Mouse (Mus musculus): ENCODE data around the gene Rnf167. TPM values are rescaled to one million over a fixed set of nuclear protein-coding genes. Genes with fewer than 3 reads are reported as not detected.
A peak's percentile ranks its signal among the peaks of the same experiment; 100 is the strongest.

The Rnf167 gene
- polyA plus RNA-seq (2014; fragmentation: Nextera tagmentation; extraction: Ambion mirVana), result 83.0 and 109 TPM in 2 replicates

DNA sequence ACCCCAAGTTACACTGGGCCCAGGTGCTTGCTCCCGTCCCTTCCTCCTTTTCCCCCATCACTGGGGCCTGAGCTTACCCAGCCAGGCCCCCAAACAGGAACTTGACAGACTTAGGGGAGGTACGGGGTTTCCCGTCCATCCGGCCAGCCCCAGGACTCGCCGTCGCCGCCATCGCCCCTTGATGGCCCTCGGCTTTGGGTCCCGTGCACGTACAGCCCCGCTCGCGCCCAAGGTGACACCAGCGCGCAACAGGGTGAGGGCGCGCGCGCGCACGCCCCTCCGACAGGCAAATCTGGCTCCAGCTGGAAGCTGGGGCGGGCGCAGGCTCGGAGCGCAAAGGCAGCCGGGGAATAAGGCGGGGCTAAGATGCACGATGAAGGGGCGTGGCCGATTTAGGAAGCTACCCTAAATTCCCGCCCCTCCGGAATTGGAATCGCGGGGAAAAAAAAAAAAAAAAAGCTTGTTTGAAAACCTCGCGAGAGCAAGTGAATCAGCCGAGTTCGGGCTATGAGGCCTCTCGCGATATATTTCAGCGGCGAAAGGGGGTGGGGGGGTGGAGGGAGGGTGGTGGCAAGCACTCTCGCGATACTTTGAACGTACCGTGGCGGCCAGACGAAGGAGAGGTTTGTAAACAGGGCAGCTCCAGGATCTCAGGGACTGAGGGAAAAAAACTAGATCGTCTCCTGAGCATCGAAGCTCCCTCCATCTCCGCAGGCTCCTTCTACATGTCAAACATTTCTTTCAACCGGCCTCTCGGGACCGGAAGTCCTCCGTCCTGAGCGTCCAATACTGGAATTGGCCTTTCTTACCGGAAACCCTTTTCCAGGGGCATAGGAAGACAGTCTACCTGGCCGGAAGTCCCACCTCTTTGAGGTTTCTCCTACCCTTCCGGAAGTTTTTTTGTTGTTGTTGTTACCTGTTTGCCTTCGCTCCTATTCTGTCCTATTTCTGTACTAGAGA lies at the start of gene Rnf167, which contains the start of gene Slc25a11:
Gene Rnf167 (plus strand): TSS at position 545 of the 960 bp plus-strand sequence.
Gene Slc25a11 (minus strand): TSS at position 789 of the 960 bp plus-strand sequence.
- Histone ChIP-seq H3K4me3 (ENCODE audit: low read length) (peak within 1 kb of the TSS; percentile 78), H3K27me3 (ENCODE audit: control insufficient read depth, insufficient read depth, low read length) (no peaks in the 10 kb centered on the region), H3K4me2 (replicated peaks; ENCODE audit: low read depth, low read length) (peak within 1 kb of the TSS; percentile 96), H3K9me3 (ENCODE audit: control insufficient read depth, low read length) (no peaks in the 10 kb centered on the region), H3K27ac (ENCODE audit: low read depth, low read length) (peak within 1 kb of the TSS; percentile 86), H3K9ac (ENCODE audit: low read depth, low read length) (peak within 1 kb of the TSS; percentile 89), H3K4me1 (ENCODE audit: control insufficient read depth, insufficient read depth, low read length) (peaks cover 34% of the 10 kb centered on the region), H3K36me3 (ENCODE audit: control insufficient read depth, insufficient read depth, low read length) (peaks cover 66% of the 10 kb centered on the region)
- ATAC-seq (ENCODE audit: low FRiP score, low TSS enrichment), result peak; percentile 86
- under 1% methylated on average over 63 of the region's 63 CpGs for WGBS

DNA sequence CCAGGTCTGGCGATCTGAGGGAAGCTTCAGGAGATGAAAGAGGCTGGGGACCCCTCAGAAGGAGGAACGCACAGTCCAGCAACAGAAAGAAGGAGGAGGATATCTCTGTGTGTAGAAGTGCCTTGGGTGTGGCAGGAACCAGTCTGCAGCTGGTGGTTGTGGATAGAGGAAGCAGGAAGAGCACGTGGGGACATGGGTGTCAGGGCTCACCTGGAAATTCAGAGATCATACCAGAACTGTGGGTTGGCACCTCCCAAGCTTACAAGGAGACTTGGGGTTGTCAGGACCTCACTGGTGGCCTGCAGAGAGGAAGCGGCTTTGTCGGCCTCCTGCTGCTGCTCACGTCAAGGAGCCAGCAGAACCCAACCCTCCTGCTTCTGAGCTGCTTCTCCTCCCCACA lies 49.7 kb upstream of the Rnf167 start:
- Histone ChIP-seq H3K9ac (ENCODE audit: low read depth, low read length) (no peak overlapping the region), H3K4me1 (ENCODE audit: control insufficient read depth, insufficient read depth, low read length) (no peaks in the 10 kb centered on the region), H3K9me3 (ENCODE audit: control insufficient read depth, low read length) (no peaks in the 10 kb centered on the region), H3K36me3 (ENCODE audit: control insufficient read depth, insufficient read depth, low read length) (peaks cover 35% of the 10 kb centered on the region), H3K27ac (ENCODE audit: low read depth, low read length) (no peak overlapping the region), H3K4me3 (ENCODE audit: low read length) (no peak overlapping the region), H3K27me3 (ENCODE audit: control insufficient read depth, insufficient read depth, low read length) (no peaks in the 10 kb centered on the region), H3K4me2 (replicated peaks; ENCODE audit: low read depth, low read length) (no peak overlapping the region)
- no peak for ATAC-seq (ENCODE audit: low FRiP score, low TSS enrichment)
- 86% methylated on average over 6 of the region's 6 CpGs for WGBS

DNA sequence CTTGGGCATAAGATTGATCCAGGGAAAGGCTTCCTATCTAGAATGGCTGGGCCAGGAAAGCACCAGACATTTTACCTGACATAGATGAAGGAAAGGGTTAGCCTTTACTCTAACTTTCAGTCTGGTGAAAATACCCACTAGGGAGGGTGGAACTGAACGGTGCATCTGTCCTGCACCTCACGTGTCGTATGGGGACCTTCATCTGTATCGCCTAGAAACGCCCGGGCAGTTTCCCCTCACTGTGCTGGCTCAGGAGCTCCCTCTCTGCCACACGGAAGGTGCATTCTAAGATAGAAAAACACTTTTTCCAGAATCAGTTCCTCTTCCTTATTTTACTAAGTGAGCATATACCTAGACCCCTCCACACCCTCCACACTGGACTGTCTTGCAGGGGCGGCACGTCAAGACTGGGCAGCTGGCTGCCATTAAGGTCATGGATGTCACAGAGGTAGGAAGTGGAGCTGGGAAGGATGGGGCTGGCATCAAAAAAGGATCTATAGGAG lies 48.5 kb upstream of the Rnf167 start:
- no peaks in the 10 kb centered on the region for H3K9me3 ChIP-seq (ENCODE audit: control insufficient read depth, low read length)
- peaks cover 36% of the 10 kb centered on the region for H3K36me3 ChIP-seq (ENCODE audit: control insufficient read depth, insufficient read depth, low read length)
- 91% methylated on average over 9 of the region's 9 CpGs for WGBS

GRCm38 (mm10) chr11:70605024-70605566 lies 41.9 kb upstream of the Rnf167 start:
- Histone ChIP-seq H3K4me2 (replicated peaks; ENCODE audit: low read depth, low read length) (no peak overlapping the region), H3K9me3 (ENCODE audit: control insufficient read depth, low read length) (no peaks in the 10 kb centered on the region), H3K27me3 (ENCODE audit: control insufficient read depth, insufficient read depth, low read length) (no peaks in the 10 kb centered on the region), H3K27ac (ENCODE audit: low read depth, low read length) (no peak overlapping the region), H3K36me3 (ENCODE audit: control insufficient read depth, insufficient read depth, low read length) (peaks cover 75% of the 10 kb centered on the region), H3K9ac (ENCODE audit: low read depth, low read length) (no peak overlapping the region), H3K4me3 (ENCODE audit: low read length) (no peak overlapping the region), H3K4me1 (ENCODE audit: control insufficient read depth, insufficient read depth, low read length) (0 out of 2 replicates have a peak, but pooled peaks cover 4% of the 10 kb centered on the region)
- ATAC-seq (ENCODE audit: low FRiP score, low TSS enrichment), result no peak
- WGBS, result 63% methylated on average over 14 of the region's 14 CpGs

More for the DNA sequence above, 48.5 kb upstream of the Rnf167 start:
- no peak overlapping the region for H3K9ac ChIP-seq (ENCODE audit: low read depth, low read length)
- no peak overlapping the region for H3K27ac ChIP-seq (ENCODE audit: low read depth, low read length)
- no peaks in the 10 kb centered on the region for H3K4me1 ChIP-seq (ENCODE audit: control insufficient read depth, insufficient read depth, low read length)
- H3K4me2 ChIP-seq (replicated peaks; ENCODE audit: low read depth, low read length), result no peak overlapping the region
- no peak overlapping the region for H3K4me3 ChIP-seq (ENCODE audit: low read length)
- H3K27me3 ChIP-seq (ENCODE audit: control insufficient read depth, insufficient read depth, low read length), result no peaks in the 10 kb centered on the region
- ATAC-seq (ENCODE audit: low FRiP score, low TSS enrichment), result no peak

DNA sequence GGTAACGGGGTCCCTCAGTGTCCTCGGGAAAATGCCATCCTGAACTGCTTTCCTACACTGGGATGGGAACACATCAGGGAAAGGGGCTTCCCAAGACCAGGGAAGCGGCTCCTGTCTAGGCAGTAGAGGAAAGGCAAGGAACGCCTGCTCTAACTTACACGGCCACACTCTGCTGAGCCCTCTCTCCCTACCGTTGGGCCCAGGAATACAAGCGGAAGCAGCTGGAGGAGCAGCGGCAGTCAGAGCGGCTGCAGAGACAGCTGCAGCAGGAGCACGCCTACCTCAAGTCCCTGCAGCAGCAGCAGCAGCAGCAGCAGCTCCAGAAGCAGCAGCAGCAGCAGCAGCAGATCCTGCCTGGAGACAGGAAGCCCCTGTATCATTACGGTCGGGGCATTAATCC lies 40.3 kb upstream of the Rnf167 start:
- no peak overlapping the region for H3K9ac ChIP-seq (ENCODE audit: low read depth, low read length)
- no peak for ATAC-seq (ENCODE audit: low FRiP score, low TSS enrichment)
- no peak overlapping the region for H3K4me2 ChIP-seq (replicated peaks; ENCODE audit: low read depth, low read length)
- no peak overlapping the region for H3K4me3 ChIP-seq (ENCODE audit: low read length)
- no peak overlapping the region for H3K27ac ChIP-seq (ENCODE audit: low read depth, low read length)
- 0 out of 2 replicates have a peak, but pooled peaks cover 4% of the 10 kb centered on the region for H3K4me1 ChIP-seq (ENCODE audit: control insufficient read depth, insufficient read depth, low read length)
- H3K9me3 ChIP-seq (ENCODE audit: control insufficient read depth, low read length), result no peaks in the 10 kb centered on the region
- no peaks in the 10 kb centered on the region for H3K27me3 ChIP-seq (ENCODE audit: control insufficient read depth, insufficient read depth, low read length)
- peaks cover 86% of the 10 kb centered on the region for H3K36me3 ChIP-seq (ENCODE audit: control insufficient read depth, insufficient read depth, low read length)
- 71% methylated on average over 12 of the region's 12 CpGs for WGBS

DNA sequence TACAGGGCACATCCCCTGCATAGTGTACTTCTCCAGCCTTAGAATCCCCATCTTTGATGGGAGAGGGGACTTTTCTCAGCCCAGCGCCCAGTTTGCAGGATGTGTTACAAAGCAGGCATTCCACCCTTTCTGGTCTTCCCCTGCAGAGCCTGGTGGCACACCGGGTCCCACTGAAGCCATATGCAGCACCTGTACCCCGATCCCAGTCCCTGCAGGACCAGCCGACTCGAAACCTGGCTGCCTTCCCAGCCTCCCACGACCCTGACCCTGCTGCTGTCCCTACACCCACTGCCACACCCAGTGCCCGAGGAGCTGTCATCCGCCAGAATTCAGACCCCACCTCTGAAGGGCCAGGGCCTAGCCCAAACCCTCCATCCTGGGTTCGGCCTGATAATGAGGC lies 39.4 kb upstream of the Rnf167 start:
- ATAC-seq (ENCODE audit: low FRiP score, low TSS enrichment), result no peak
- Histone ChIP-seq H3K36me3 (ENCODE audit: control insufficient read depth, insufficient read depth, low read length) (peaks cover 86% of the 10 kb centered on the region), H3K4me2 (replicated peaks; ENCODE audit: low read depth, low read length) (no peak overlapping the region)

DNA sequence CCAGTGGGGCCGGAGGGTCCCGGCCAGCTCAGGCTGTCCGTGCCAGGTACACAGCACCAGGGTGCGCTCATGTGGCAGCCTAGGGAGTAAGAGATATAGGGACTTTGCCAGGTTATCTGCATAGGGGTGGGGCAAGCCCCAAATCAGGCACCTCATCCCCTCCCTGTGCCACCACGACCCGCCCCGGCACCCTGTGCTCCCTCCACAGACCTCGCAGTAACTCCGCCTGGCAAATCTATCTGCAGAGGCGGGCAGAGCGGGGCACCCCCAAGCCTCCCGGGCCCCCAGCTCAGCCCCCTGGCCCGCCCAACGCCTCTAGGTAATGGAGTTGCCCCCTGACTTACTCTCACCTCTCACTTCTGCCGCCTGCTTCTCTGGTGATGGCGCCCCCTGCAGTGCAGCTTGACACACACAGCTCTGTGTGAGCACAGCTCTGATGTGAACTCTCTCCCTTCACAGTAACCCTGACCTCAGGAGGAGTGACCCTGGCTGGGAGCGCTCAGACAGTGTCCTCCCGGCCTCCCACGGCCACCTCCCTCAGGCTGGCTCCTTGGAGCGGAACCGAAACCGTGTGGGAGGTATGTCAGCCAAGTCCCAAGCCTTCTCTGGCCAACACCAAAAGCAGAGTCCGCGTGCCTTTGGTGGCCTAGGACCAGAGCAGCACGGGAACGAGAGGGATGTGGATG lies 38.5 kb upstream of the Rnf167 start:
- 71% methylated on average over 26 of the region's 26 CpGs for WGBS
- peak; percentile 65 for ATAC-seq (ENCODE audit: low FRiP score, low TSS enrichment)
- H3K27me3 ChIP-seq (ENCODE audit: control insufficient read depth, insufficient read depth, low read length), result no peaks in the 10 kb centered on the region
- 0 out of 2 replicates have a peak overlapping the region, but pooled peaks have one; percentile 17 for H3K27ac ChIP-seq (ENCODE audit: low read depth, low read length)
- H3K9me3 ChIP-seq (ENCODE audit: control insufficient read depth, low read length), result no peaks in the 10 kb centered on the region
- 0 out of 2 replicates have a peak overlapping the region, but pooled peaks have one; percentile 12 for H3K9ac ChIP-seq (ENCODE audit: low read depth, low read length)
- no peak overlapping the region for H3K4me2 ChIP-seq (replicated peaks; ENCODE audit: low read depth, low read length)
- H3K4me1 ChIP-seq (ENCODE audit: control insufficient read depth, insufficient read depth, low read length), result 0 out of 2 replicates have a peak, but pooled peaks cover 4% of the 10 kb centered on the region
- peaks cover 95% of the 10 kb centered on the region for H3K36me3 ChIP-seq (ENCODE audit: control insufficient read depth, insufficient read depth, low read length)
- no peak overlapping the region for H3K4me3 ChIP-seq (ENCODE audit: low read length)

More for the DNA sequence above, 39.4 kb upstream of the Rnf167 start:
- Histone ChIP-seq H3K4me3 (ENCODE audit: low read length) (no peak overlapping the region), H3K27me3 (ENCODE audit: control insufficient read depth, insufficient read depth, low read length) (no peaks in the 10 kb centered on the region), H3K27ac (ENCODE audit: low read depth, low read length) (no peak overlapping the region), H3K9ac (ENCODE audit: low read depth, low read length) (no peak overlapping the region), H3K9me3 (ENCODE audit: control insufficient read depth, low read length) (no peaks in the 10 kb centered on the region), H3K4me1 (ENCODE audit: control insufficient read depth, insufficient read depth, low read length) (0 out of 2 replicates have a peak, but pooled peaks cover 4% of the 10 kb centered on the region)
- WGBS, result 89% methylated on average over 9 of the region's 9 CpGs

- no peaks in the 10 kb centered on the region for H3K9me3 ChIP-seq (ENCODE audit: control insufficient read depth, low read length)
- no peaks in the 10 kb centered on the region for H3K27me3 ChIP-seq (ENCODE audit: control insufficient read depth, insufficient read depth, low read length)
- WGBS, result 81% methylated on average over 4 of the region's 4 CpGs
- peaks cover 12% of the 10 kb centered on the region; the same call in 1 of the 2 replicates for H3K4me1 ChIP-seq (ENCODE audit: control insufficient read depth, insufficient read depth, low read length)
- no peak overlapping the region for H3K27ac ChIP-seq (ENCODE audit: low read depth, low read length)
- no peak overlapping the region for H3K9ac ChIP-seq (ENCODE audit: low read depth, low read length)
- ATAC-seq (ENCODE audit: low FRiP score, low TSS enrichment), result no peak
- no peak overlapping the region for H3K4me2 ChIP-seq (replicated peaks; ENCODE audit: low read depth, low read length)
- H3K36me3 ChIP-seq (ENCODE audit: control insufficient read depth, insufficient read depth, low read length), result peaks cover 76% of the 10 kb centered on the region
- H3K4me3 ChIP-seq (ENCODE audit: low read length), result no peak overlapping the region
Measured at GRCm38 (mm10) chr11:70610752-70611151, 36.3 kb upstream of the Rnf167 start.
